Comparison of ENCODE assay signal across 11 mouse cellular contexts in genomic region chr9:55046764-55047163, GRCm38 (mm10). TPM values are rescaled to one million over a fixed set of nuclear protein-coding genes. Genes with fewer than 3 reads are reported as not detected.
DNase-seq lines count a peak whose midpoint lies in the region; ATAC-seq and TF ChIP-seq lines count a peak whose summit lies in the region.
"Had no signal": no experiment of that assay in that cellular context is flagged by ENCODE, and none has a peak within 500 bp of the region (broad histone marks: within the 10 kb centered on the region; RNA-seq: fewer than 3 reads in every experiment).

No protein-coding gene starts in this region.

- H3K27me3 ChIP-seq in hindbrain, postnatal 0 days (ENCODE audit: insufficient read depth, low read length) = no peaks in the 10 kb centered on the region; the same call in 1 of the 2 replicates
- H3K27me3 ChIP-seq in hindbrain, embryonic 16.5 days (replicated peaks; ENCODE audit: control insufficient read depth, insufficient read depth, low read length) = no peaks in the 10 kb centered on the region
- H3K27me3 ChIP-seq in embryonic facial prominence, embryonic 14.5 days (replicated peaks; ENCODE audit: control insufficient read depth, insufficient read depth, low read length) = no peaks in the 10 kb centered on the region
- H3K27me3 ChIP-seq: neural tube, embryonic 15.5 days had no signal

- no peak overlapping the region for H3K4me3 ChIP-seq in hindbrain, postnatal 0 days (ENCODE audit: low read length)
- no peak overlapping the region for H3K4me3 ChIP-seq in hindbrain, embryonic 16.5 days (ENCODE audit: low read length)
- no peak overlapping the region for H3K4me3 ChIP-seq in embryonic facial prominence, embryonic 14.5 days (ENCODE audit: low read depth, low read length)
- H3K4me3 ChIP-seq: erythroblast, embryonic 14.5 days; neural tube, embryonic 15.5 days had no signal

- WGBS in hindbrain, postnatal 0 days = 0% methylated on average over 3 of the region's 3 CpGs
- 1% methylated on average over 3 of the region's 3 CpGs for WGBS in hindbrain, embryonic 16.5 days
- under 1% methylated on average over 3 of the region's 3 CpGs for WGBS in embryonic facial prominence, embryonic 14.5 days

- peak; percentile 61 for DNase-seq in hindbrain, postnatal 0 days (ENCODE audit: low spot score)
- DNase-seq in A20 (ENCODE audit: low read depth, low spot score) = peak; percentile 60
- DNase-seq in Muller cell, postnatal 12 days (ENCODE audit: inconsistent ontology term) = peak; percentile 41
- DNase-seq in embryonic facial prominence, embryonic 14.5 days (ENCODE audit: low spot score) = peak; percentile 33
- no peak for DNase-seq in layer of hippocampus, adult 11-12 months (ENCODE audit: low spot score)
- no peak for DNase-seq in gastrocnemius, postnatal 4 days (ENCODE audit: low spot score in 2 of 2)
- no peak for DNase-seq in B cell, adult 2 months

- H3K9me3 ChIP-seq in hindbrain, postnatal 0 days (ENCODE audit: low read length) = no peaks in the 10 kb centered on the region
- no peaks in the 10 kb centered on the region for H3K9me3 ChIP-seq in hindbrain, embryonic 16.5 days (ENCODE audit: control insufficient read depth, low read length)
- H3K9me3 ChIP-seq in embryonic facial prominence, embryonic 14.5 days (ENCODE audit: control insufficient read depth, low read length) = no peaks in the 10 kb centered on the region
- H3K9me3 ChIP-seq: neural tube, embryonic 15.5 days had no signal

- peak overlapping the region; percentile 16; the same call in 1 of the 2 replicates for H3K4me2 ChIP-seq in hindbrain, postnatal 0 days (ENCODE audit: low read depth, low read length)
- no peak overlapping the region for H3K4me2 ChIP-seq in hindbrain, embryonic 16.5 days (ENCODE audit: low read length)
- no peak overlapping the region for H3K4me2 ChIP-seq in embryonic facial prominence, embryonic 14.5 days (ENCODE audit: low read depth, low read length)

- ATAC-seq in hindbrain, postnatal 0 days = no peak
- ATAC-seq in hindbrain, embryonic 16.5 days = no peak
- ATAC-seq in embryonic facial prominence, embryonic 14.5 days (ENCODE audit: low read depth) = no peak

- H3K27ac ChIP-seq in hindbrain, postnatal 0 days = no peak overlapping the region
- no peak overlapping the region for H3K27ac ChIP-seq in hindbrain, embryonic 16.5 days (ENCODE audit: low read depth, low read length)
- no peak overlapping the region for H3K27ac ChIP-seq in embryonic facial prominence, embryonic 14.5 days (replicated peaks; ENCODE audit: low read depth, low read length)
- H3K27ac ChIP-seq: neural tube, embryonic 15.5 days had no signal

- peak; percentile 54 for TF ChIP-seq CTCF in hindbrain, postnatal 0 days (IDR thresholded peaks at IDR 0.05; ENCODE audit: low read depth)

- no peak overlapping the region for H3K9ac ChIP-seq in hindbrain, postnatal 0 days (replicated peaks; ENCODE audit: low read length)
- H3K9ac ChIP-seq in hindbrain, embryonic 16.5 days (ENCODE audit: low read depth, low read length) = no peak overlapping the region
- H3K9ac ChIP-seq in embryonic facial prominence, embryonic 14.5 days (ENCODE audit: low read depth, low read length) = no peak overlapping the region
- H3K9ac ChIP-seq: neural tube, embryonic 15.5 days had no signal

- no peaks in the 10 kb centered on the region for H3K36me3 ChIP-seq in hindbrain, postnatal 0 days (ENCODE audit: insufficient read depth, low read length)
- H3K36me3 ChIP-seq in hindbrain, embryonic 16.5 days (ENCODE audit: control insufficient read depth, insufficient read depth, low read length) = no peaks in the 10 kb centered on the region
- H3K36me3 ChIP-seq in embryonic facial prominence, embryonic 14.5 days (ENCODE audit: control insufficient read depth, insufficient read depth, low read length) = no peaks in the 10 kb centered on the region
- H3K36me3 ChIP-seq: neural tube, embryonic 15.5 days had no signal

- peaks cover 1% of the 10 kb centered on the region; the same call in 1 of the 2 replicates for H3K4me1 ChIP-seq in hindbrain, postnatal 0 days (ENCODE audit: insufficient read depth, low read length)
- peaks cover 10% of the 10 kb centered on the region for H3K4me1 ChIP-seq in hindbrain, embryonic 16.5 days (ENCODE audit: control insufficient read depth, insufficient read depth, low read depth, low read length)
- H3K4me1 ChIP-seq in embryonic facial prominence, embryonic 14.5 days (ENCODE audit: control insufficient read depth, insufficient read depth, low read length) = peaks cover 6% of the 10 kb centered on the region

RNA-seq across cellular contexts. Expression of gene Chrnb4, which starts 1.8 kb away (rescaled TPM):
- total RNA-seq in hindbrain, postnatal 0 days (2014; rRNA removed) = 2.6 and 3.1 TPM in 2 replicates
- 2.2 and 2.4 TPM in 2 replicates for polyA plus RNA-seq in hindbrain, postnatal 0 days (2015; fragmentation: Nextera tagmentation; extraction: Ambion mirVana)
- polyA plus RNA-seq in hindbrain, embryonic 16.5 days (2015; fragmentation: Nextera tagmentation; extraction: Ambion mirVana) = 1.5 and 1.6 TPM in 2 replicates
- 0.78 and 1.3 TPM in 2 replicates for polyA plus RNA-seq in embryonic facial prominence, embryonic 14.5 days (2014; fragmentation: Nextera tagmentation; extraction: Ambion mirVana)
- total RNA-seq in gastrocnemius, postnatal 4 days (2021) = under 1 TPM; 0.10 to 0.20 TPM
- polyA plus RNA-seq: erythroblast, embryonic 14.5 days had no signal

RNA-seq across cellular contexts. Expression of gene Chrna3, which starts 20.4 kb away (rescaled TPM):
- 5.6 and 7.5 TPM in 2 replicates for total RNA-seq in hindbrain, postnatal 0 days (2014; rRNA removed)
- polyA plus RNA-seq in hindbrain, postnatal 0 days (2015; fragmentation: Nextera tagmentation; extraction: Ambion mirVana) = 14.6 and 15.8 TPM in 2 replicates
- polyA plus RNA-seq in hindbrain, embryonic 16.5 days (2015; fragmentation: Nextera tagmentation; extraction: Ambion mirVana) = 18.8 and 20.2 TPM in 2 replicates
- 2.0 and 2.2 TPM in 2 replicates for polyA plus RNA-seq in embryonic facial prominence, embryonic 14.5 days (2014; fragmentation: Nextera tagmentation; extraction: Ambion mirVana)
- under 1 TPM in 1 of 2 experiments, not detected in 1; 0.10 TPM for total RNA-seq in gastrocnemius, postnatal 4 days (2021)
- polyA plus RNA-seq: erythroblast, embryonic 14.5 days; gonadal fat pad, adult 2 months had no signal

Comparison
In these comparisons a context has a peak if more than half of its experiments do, and no peak if none do; other contexts are left out.
1. DNase-seq: peak in hindbrain, postnatal 0 days (single experiment), A20 (single experiment), Muller cell, postnatal 12 days (single experiment) and embryonic facial prominence, embryonic 14.5 days (single experiment); none in layer of hippocampus, adult 11-12 months (single experiment), gastrocnemius, postnatal 4 days (0 of 2) and B cell, adult 2 months (0 of 2).